Mouse (Mus musculus) MEL (cell line): Measurements from ENCODE around the gene Elmod3.

Experiments used
- CHD1 ChIP-seq: IDR thresholded peaks from 2 replicates; pipeline ENCODE4 v1.6.1; 2012; ENCODE audit warnings: low read depth, mild to moderate bottlenecking, inconsistent platforms, low read length, improper control_type of control experiment
- CHD2 ChIP-seq: IDR thresholded peaks from 2 replicates; pipeline ENCODE4 v1.6.1; 2011; ENCODE audit warnings: low read length, improper control_type of control experiment
- CTCF ChIP-seq, 3 experiments: IDR thresholded peaks in 2 of 3; conservative IDR thresholded peaks in 1 of 3; 2 replicates each; pipeline ENCODE4 v1.5.1; 2011 to 2012; ENCODE audit warnings: low read length in 3 of 3, low read depth in 2 of 3, mild to moderate bottlenecking in 2 of 3, improper control_type of control experiment in 1 of 3, inconsistent platforms in 1 of 3, mixed read lengths in 1 of 3, moderate library complexity in 1 of 3; ENCODE audit not compliant: control insufficient read depth in 1 of 3, insufficient read depth in 1 of 3, poor library complexity in 1 of 3, severe bottlenecking in 1 of 3
- EP300 ChIP-seq, 2 experiments: IDR thresholded peaks; 2 replicates each; pipeline ENCODE4 v1.6.1; 2011; ENCODE audit warnings: improper control_type of control experiment in 2 of 2, low read length in 2 of 2, low read depth in 1 of 2, mild to moderate bottlenecking in 1 of 2
- GABPA ChIP-seq: IDR thresholded peaks from 2 replicates; pipeline ENCODE4 v1.6.1; 2012; ENCODE audit warnings: low read depth, mild to moderate bottlenecking, inconsistent platforms, low read length, improper control_type of control experiment, moderate library complexity
- GATA1 ChIP-seq: IDR thresholded peaks from 2 replicates; pipeline ENCODE4 v1.6.1; 2011; ENCODE audit warnings: low read depth, low read length, improper control_type of control experiment
- MAX ChIP-seq: IDR thresholded peaks from 2 replicates; pipeline ENCODE4 v1.6.1; 2011; ENCODE audit warnings: low read length, improper control_type of control experiment
- MEF2A ChIP-seq: IDR thresholded peaks from 2 replicates; pipeline ENCODE4 v1.6.1; 2014; ENCODE audit warnings: low read depth, mild to moderate bottlenecking, inconsistent platforms, low read length, improper control_type of control experiment; ENCODE audit not compliant: poor library complexity, insufficient replicate concordance, severe bottlenecking; ENCODE audit errors: extremely low read depth
- POLR2A ChIP-seq, 2 experiments: IDR thresholded peaks; 2 replicates each; pipeline ENCODE4 v1.6.1; 2011 to 2012; ENCODE audit warnings: low read length in 2 of 2, mild to moderate bottlenecking in 2 of 2, control low read depth in 1 of 2, improper control_type of control experiment in 1 of 2, low read depth in 1 of 2, moderate library complexity in 1 of 2; ENCODE audit not compliant: control insufficient read depth in 1 of 2, insufficient read depth in 1 of 2, poor library complexity in 1 of 2
- POLR2AphosphoS2 ChIP-seq: IDR thresholded peaks from 2 replicates; pipeline ENCODE4 v1.6.1; 2011; ENCODE audit warnings: low read length, improper control_type of control experiment
- TAL1 ChIP-seq: IDR thresholded peaks from 2 replicates; pipeline ENCODE4 v1.6.1; 2012; ENCODE audit warnings: mild to moderate bottlenecking, inconsistent platforms, low read length, moderate library complexity, mixed read lengths
- UBTF ChIP-seq: IDR thresholded peaks from 2 replicates; pipeline ENCODE4 v1.6.1; 2012; ENCODE audit warnings: low read depth, mild to moderate bottlenecking, inconsistent platforms, low read length, improper control_type of control experiment, moderate library complexity, borderline replicate concordance; ENCODE audit not compliant: insufficient read depth
- USF2 ChIP-seq, 2 experiments: IDR thresholded peaks; 2 replicates each; pipeline ENCODE4 v1.6.1; 2011 to 2012; ENCODE audit warnings: improper control_type of control experiment in 2 of 2, low read length in 2 of 2, borderline replicate concordance in 1 of 2, inconsistent platforms in 1 of 2, low read depth in 1 of 2, mild to moderate bottlenecking in 1 of 2; ENCODE audit not compliant: insufficient read depth in 1 of 2

DNA sequence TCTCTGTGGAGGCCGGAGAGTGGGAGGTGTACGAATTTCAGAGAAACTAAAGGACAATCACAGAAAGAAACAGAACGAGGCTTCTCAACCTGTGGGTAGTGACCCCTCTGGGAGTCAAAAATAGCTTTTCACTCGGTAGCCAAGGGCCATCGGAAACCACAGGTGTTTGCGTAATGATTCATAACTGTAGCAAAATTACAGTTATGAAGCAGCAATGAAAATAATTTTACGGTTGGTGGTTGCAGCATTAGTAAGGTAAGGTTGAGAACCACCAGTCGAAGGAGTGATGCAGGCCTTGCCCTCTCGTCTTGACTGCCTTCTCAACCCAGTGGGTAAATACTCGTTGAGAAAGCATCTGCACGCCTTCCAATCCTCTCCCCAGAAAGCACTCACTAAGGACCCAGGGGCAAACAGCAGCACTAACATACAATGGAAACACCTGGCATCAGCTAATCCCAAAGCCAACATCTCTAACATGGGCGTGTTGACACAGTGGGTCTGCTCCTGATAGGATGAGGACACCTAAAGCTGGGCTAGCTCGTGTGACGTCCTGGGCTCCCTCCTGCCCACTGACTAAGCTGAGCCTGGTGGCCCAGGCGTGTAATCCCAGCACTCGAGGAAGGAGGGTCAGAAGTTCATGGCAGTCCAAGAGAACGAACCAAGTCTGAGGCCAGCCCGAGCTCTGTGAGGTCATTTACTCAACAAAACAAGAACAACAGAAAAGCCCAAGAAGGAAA lies 43.2 kb upstream of the Elmod3 start:
- TF ChIP-seq CTCF (IDR thresholded peaks at IDR 0.05 in 2 of 3, conservative IDR thresholded peaks at IDR 0.05 in 1 of 3; ENCODE audit: control insufficient read depth in 1 of 3, insufficient read depth in 1 of 3, low read depth in 2 of 3, low read length in 3 of 3, poor library complexity in 1 of 3, severe bottlenecking in 1 of 3) (no peak), GATA1 (no peak), TAL1 (no peak), POLR2AphosphoS2 (no peak), POLR2A (IDR thresholded peaks at IDR 0.05; ENCODE audit: control insufficient read depth in 1 of 2, insufficient read depth in 1 of 2, low read depth in 1 of 2, low read length in 2 of 2, poor library complexity in 1 of 2) (no peak), USF2 (IDR thresholded peaks at IDR 0.05; ENCODE audit: borderline replicate concordance in 1 of 2, insufficient read depth in 1 of 2, low read depth in 1 of 2, low read length in 2 of 2) (no peak), GABPA (no peak), CHD1 (no peak), UBTF (no peak), MAX (no peak), CHD2 (no peak), MEF2A (no peak), EP300 (IDR thresholded peaks at IDR 0.05; ENCODE audit: low read depth in 1 of 2, low read length in 2 of 2) (no peak)
